Mouse (Mus musculus): ENCODE results near the gene Olfr1355. TPM values are rescaled to one million over a fixed set of nuclear protein-coding genes. Genes with fewer than 3 reads are reported as not detected.

Olfr1355 gene
- polyA plus RNA-seq (2021; fragmentation: Nextera tagmentation): not detected in 2 replicates
- long read RNA-seq, experiment 1: 0 reads
- long read RNA-seq, experiment 2: 0 reads

DNA sequence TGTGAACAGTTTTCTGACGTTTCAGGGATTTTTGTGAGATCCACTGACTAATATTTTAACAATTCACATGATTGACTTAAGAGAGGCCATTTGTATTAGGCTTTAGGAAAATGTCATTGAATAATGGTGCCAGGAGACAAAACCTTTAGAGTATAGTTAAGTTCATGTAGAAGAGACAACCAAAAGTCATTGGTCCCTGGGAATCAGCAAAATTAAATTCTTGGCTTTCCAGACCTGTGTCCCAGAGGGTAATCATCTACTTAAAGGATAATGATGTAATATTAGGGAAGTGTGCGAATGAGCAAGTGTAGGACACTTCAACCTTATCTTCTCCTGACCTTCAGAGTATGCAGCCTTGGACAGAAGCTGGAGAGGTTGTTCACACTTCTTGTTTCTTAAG lies at the start of gene Olfr1355:
TSS of gene Olfr1355 (plus strand) at position 301 of the 400 bp plus-strand sequence.

GRCm38 (mm10) chr10:78852066-78852465 lies 23.3 kb upstream of the Olfr1355 start, which contains the start of gene Olfr1356:
Gene Olfr1356 (minus strand): TSS chr10:78852166.

DNA sequence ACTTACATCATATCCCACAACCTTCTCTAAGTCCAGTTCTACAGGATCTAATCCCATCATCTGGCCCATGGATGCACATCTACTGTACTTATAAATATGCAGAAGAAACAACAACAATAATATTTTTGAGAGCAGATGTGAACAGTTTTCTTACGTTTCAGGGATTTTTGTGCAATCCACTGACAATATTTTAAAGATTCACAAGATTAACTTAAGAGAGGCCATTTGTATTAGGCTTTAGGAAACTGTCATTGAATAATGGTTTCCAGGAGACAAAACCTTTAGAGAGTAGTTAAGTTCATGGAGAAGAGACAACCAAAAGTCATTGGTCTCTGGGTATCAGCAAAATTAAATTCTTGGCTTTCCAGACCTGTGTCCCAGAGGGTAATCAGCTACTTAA lies 37.5 kb downstream of the Olfr1355 start, which contains the start of gene Olfr1354:
TSS of gene Olfr1354 (plus strand) at position 301 of the 400 bp plus-strand sequence.

Other genes with a start within 250 kb of the Olfr1355 start
- not detected in 2 replicates for gene Casp14, start 157.2 kb upstream of the Olfr1355 start, polyA plus RNA-seq (2021; fragmentation: Nextera tagmentation)
- 0.13 and 0.21 TPM in 2 replicates for gene Ccdc105, start 122.5 kb upstream of the Olfr1355 start, polyA plus RNA-seq (2021; fragmentation: Nextera tagmentation)
- gene Slc1a6, start 95.0 kb upstream of the Olfr1355 start, polyA plus RNA-seq (2021; fragmentation: Nextera tagmentation): 2.4 and 2.9 TPM in 2 replicates
- gene Olfr1356, start 23.4 kb upstream of the Olfr1355 start, polyA plus RNA-seq (2021; fragmentation: Nextera tagmentation): not detected in 2 replicates
- not detected in 2 replicates for gene Olfr1354, start 37.6 kb downstream of the Olfr1355 start, polyA plus RNA-seq (2021; fragmentation: Nextera tagmentation)
- gene Olfr8, start 75.1 kb downstream of the Olfr1355 start, polyA plus RNA-seq (2021; fragmentation: Nextera tagmentation): not detected in 2 replicates
- gene Olfr1353, start 87.8 kb downstream of the Olfr1355 start, polyA plus RNA-seq (2021; fragmentation: Nextera tagmentation): not detected in 2 replicates
- gene Olfr1352, start 105.5 kb downstream of the Olfr1355 start, polyA plus RNA-seq (2021; fragmentation: Nextera tagmentation): not detected in 2 replicates
- not detected in 2 replicates for gene Olfr1351, start 136.9 kb downstream of the Olfr1355 start, polyA plus RNA-seq (2021; fragmentation: Nextera tagmentation)
- gene Olfr57, start 153.2 kb downstream of the Olfr1355 start, polyA plus RNA-seq (2021; fragmentation: Nextera tagmentation): not detected in 2 replicates
- gene 2610008E11Rik, start 222.1 kb downstream of the Olfr1355 start, polyA plus RNA-seq (2021; fragmentation: Nextera tagmentation): 5.1 and 6.2 TPM in 2 replicates